Mouse (Mus musculus) stomach, postnatal 0 days (tissue): ENCODE measurements at regions not wholly inside any gene's neighbourhood (a gene's known extent, or its start where the extent isn't known, plus 50 kb on each side); places are given as distances from the start of the nearest gene placed in this dataset.

Experiments
- ATAC-seq: fragments of 200-750 bp; cut with Nextera tagmentation; 2 replicates; pipeline ENCODE4 v1.8.0; 2017; ENCODE audit not compliant: low FRiP score, low TSS enrichment
- DNase-seq: peaks from one replicate; pipeline ENCODE4 v3.0.0-alpha.2; 2016; ENCODE audit warnings: low spot score
- H3K27ac ChIP-seq: fragments of 300-500 bp; sonication (generic); replicated peaks from 2 replicates; pipeline ENCODE4 v1.5.1; 2014; ENCODE audit warnings: mild to moderate bottlenecking, control low read depth
- H3K27me3 ChIP-seq: fragments of 300-500 bp; sonication (generic); 2 replicates; pipeline ENCODE4 v1.6.1; 2014; ENCODE audit warnings: low read length; ENCODE audit not compliant: control insufficient read depth, insufficient read depth
- H3K36me3 ChIP-seq: fragments of 300-500 bp; sonication (generic); 2 replicates; pipeline ENCODE4 v1.6.1; 2014; ENCODE audit warnings: low read length, mixed read lengths; ENCODE audit not compliant: control insufficient read depth, insufficient read depth
- H3K4me1 ChIP-seq: fragments of 300-500 bp; sonication (generic); replicated peaks from 2 replicates; pipeline ENCODE4 v1.6.1; 2014; ENCODE audit warnings: antibody characterized with exemption; ENCODE audit not compliant: control insufficient read depth, insufficient read depth
- H3K4me2 ChIP-seq: fragments of 300-500 bp; sonication (generic); replicated peaks from 2 replicates; pipeline ENCODE4 v1.6.1; 2014; ENCODE audit warnings: low read depth, mild to moderate bottlenecking, control low read depth, moderate library complexity
- H3K4me3 ChIP-seq: fragments of 300-500 bp; sonication (generic); 2 replicates; pipeline ENCODE4 v1.5.1; 2014; ENCODE audit warnings: low read depth, low read length, control low read depth
- H3K9ac ChIP-seq: fragments of 300-500 bp; sonication (generic); 2 replicates; pipeline ENCODE4 v1.6.1; 2014; ENCODE audit warnings: mild to moderate bottlenecking, low read length, control low read depth, mixed read lengths
- H3K9me3 ChIP-seq: fragments of 300-500 bp; sonication (generic); 2 replicates; pipeline ENCODE4 v1.6.1; 2016; ENCODE audit warnings: low read length; ENCODE audit not compliant: control insufficient read depth
- CTCF ChIP-seq: IDR thresholded peaks from 2 replicates; pipeline ENCODE4 v1.5.1; 2016; ENCODE audit warnings: antibody characterized with exemption, low read depth, mild to moderate bottlenecking, moderate library complexity
- EP300 ChIP-seq: optimal IDR thresholded peaks from 2 replicates; pipeline ENCODE3; 2016; ENCODE audit warnings: antibody characterized with exemption
- WGBS: fragments of 180-500 bp; shearing (Covaris S2); extraction: QIAGEN DNeasy Blood & Tissue Kit; methylation state at CpG from one replicate; pipeline ENCODE4 v1.1.7; 2014; 5-methylcytosine and 5-hydroxymethylcytosine counted together

GRCm38 (mm10) chr11:117413133-117413532 is 71.0 kb upstream of the Gm11733 start:
- H3K4me3 ChIP-seq = no peak overlapping the region
- no peak overlapping the region for H3K9ac ChIP-seq
- no peaks in the 10 kb centered on the region for H3K36me3 ChIP-seq
- no peak for TF ChIP-seq EP300
- TF ChIP-seq CTCF = no peak
- ATAC-seq (no peak), DNase-seq (no peak)
- H3K27ac ChIP-seq = no peak overlapping the region
- H3K4me1 ChIP-seq = no peaks in the 10 kb centered on the region
- H3K27me3 ChIP-seq = no peaks in the 10 kb centered on the region
- 19% methylated on average over 7 of the region's 7 CpGs for WGBS
- H3K9me3 ChIP-seq = no peaks in the 10 kb centered on the region
- no peak overlapping the region for H3K4me2 ChIP-seq

DNA sequence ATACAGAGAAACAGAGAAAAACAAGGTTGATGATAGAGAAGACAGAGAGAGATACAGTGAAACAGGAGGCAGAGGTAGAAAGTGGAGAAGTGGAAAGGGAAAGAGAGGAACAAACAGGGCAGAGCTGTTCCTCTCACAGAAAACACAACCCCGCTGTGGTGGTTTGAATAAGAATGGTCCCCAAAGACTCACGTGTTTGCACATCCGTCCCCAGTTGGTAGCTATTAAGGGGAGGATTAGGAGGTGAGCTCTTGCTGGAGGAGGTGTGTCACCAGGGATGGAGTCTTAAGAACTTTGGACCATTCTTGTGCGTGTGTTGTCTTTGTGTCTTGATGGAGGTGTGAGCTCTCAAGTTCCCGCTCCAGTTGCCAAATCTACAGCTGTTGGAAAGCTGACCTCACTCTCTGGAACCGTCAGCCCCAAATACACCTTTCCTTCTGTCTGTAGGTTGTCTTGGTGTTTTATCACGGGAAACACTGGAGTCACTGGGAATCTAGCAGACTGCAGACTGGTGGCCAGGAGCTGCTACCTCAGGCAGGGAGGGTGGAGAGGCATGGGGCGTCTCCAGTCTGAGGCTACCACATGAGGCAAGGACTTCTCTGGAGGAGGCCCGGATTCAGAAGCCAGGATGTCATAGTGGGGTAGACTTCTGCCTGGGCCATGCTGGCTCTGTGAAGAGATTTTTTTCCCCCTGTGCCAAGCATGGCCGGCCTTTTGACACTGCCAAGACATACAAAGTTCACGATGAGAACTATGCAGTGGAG is 70.0 kb upstream of the Gm11733 start:
- H3K9me3 ChIP-seq = no peaks in the 10 kb centered on the region
- DNase-seq (no peak), ATAC-seq (no peak)
- no peak overlapping the region; the same call in 1 of the 2 replicates for H3K4me2 ChIP-seq
- no peak overlapping the region for H3K9ac ChIP-seq
- no peaks in the 10 kb centered on the region for H3K27me3 ChIP-seq
- H3K36me3 ChIP-seq = no peaks in the 10 kb centered on the region
- H3K27ac ChIP-seq = no peak overlapping the region
- H3K4me3 ChIP-seq = no peak overlapping the region
- 30% methylated on average over 11 of the region's 11 CpGs for WGBS
- TF ChIP-seq CTCF = no peak
- H3K4me1 ChIP-seq = no peaks in the 10 kb centered on the region

DNA sequence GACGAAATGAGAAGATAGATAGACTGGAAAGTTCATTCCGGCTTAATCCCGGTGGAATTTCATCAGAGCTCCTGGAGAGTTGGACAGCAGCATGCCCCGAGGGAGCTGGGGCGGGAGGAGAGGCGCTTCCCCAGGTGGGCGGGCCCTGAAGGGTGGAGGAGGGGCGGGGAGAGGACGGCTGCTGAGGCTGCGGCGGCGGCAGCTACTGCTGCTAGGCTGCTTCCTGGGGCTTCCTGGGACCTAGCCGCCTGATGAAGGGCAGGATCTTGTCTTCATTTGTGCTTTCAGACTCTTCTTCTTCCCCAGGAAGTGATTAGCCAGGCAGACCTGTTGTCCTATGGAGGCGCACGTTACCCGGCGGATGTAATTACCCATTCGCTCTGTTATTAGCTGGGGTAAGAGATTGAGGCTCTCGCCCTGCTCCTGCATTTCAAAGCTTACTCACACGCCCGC is 69.3 kb upstream of the Gm11733 start:
- TF ChIP-seq EP300 = no peak
- TF ChIP-seq CTCF = no peak
- H3K9ac ChIP-seq = no peak overlapping the region
- ATAC-seq = 0 out of 2 replicates have a peak, but pooled peaks have one; percentile 46

DNA sequence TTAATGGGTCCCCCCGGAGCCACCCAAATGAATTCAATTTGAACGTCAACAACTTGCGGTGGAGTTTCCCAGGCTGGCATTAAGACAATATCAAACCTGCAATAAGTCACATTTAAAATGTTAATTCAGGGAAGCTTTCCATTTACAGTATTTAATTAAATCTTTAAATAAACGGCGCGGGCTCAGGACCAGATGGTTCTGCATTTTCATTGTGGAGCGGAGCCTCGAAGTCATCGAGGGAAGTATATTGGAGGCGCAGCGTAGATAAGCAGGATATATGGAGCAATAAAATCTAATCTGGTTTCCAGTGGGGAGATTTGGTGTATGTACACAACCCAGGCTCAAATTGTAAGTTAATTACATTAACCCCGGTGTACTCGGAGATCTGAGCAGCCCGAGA is 68.7 kb upstream of the Gm11733 start:
- no peak for ATAC-seq
- 2% methylated on average over 14 of the region's 14 CpGs for WGBS

More for the DNA sequence above, 69.3 kb upstream of the Gm11733 start:
- peak; percentile 64 for DNase-seq
- no peaks in the 10 kb centered on the region for H3K9me3 ChIP-seq
- peak overlapping the region; percentile 56 for H3K4me2 ChIP-seq
- H3K4me1 ChIP-seq = no peaks in the 10 kb centered on the region
- H3K36me3 ChIP-seq = no peaks in the 10 kb centered on the region
- no peak overlapping the region for H3K27ac ChIP-seq
- H3K4me3 ChIP-seq = peak overlapping the region; percentile 33
- WGBS = under 1% methylated on average over 21 of the region's 21 CpGs
- H3K27me3 ChIP-seq = no peaks in the 10 kb centered on the region

GRCm38 (mm10) chr11:117415955-117416354 is 68.2 kb upstream of the Gm11733 start:
- Histone ChIP-seq H3K27me3 (no peaks in the 10 kb centered on the region), H3K9ac (no peak overlapping the region), H3K4me2 (no peak overlapping the region), H3K4me1 (no peaks in the 10 kb centered on the region), H3K9me3 (no peaks in the 10 kb centered on the region), H3K27ac (no peak overlapping the region), H3K4me3 (no peak overlapping the region), H3K36me3 (no peaks in the 10 kb centered on the region)
- peak; percentile 65 for DNase-seq
- ATAC-seq = no peak
- TF ChIP-seq EP300 = no peak
- TF ChIP-seq CTCF = no peak
- WGBS = 6% methylated on average over 13 of the region's 13 CpGs

More for the DNA sequence above, 68.7 kb upstream of the Gm11733 start:
- Histone ChIP-seq H3K9ac (no peak overlapping the region), H3K9me3 (no peaks in the 10 kb centered on the region), H3K4me3 (no peak overlapping the region), H3K36me3 (no peaks in the 10 kb centered on the region), H3K27ac (no peak overlapping the region), H3K27me3 (no peaks in the 10 kb centered on the region), H3K4me1 (no peaks in the 10 kb centered on the region), H3K4me2 (peak overlapping the region; percentile 56; the same call in 1 of the 2 replicates)
- DNase-seq = no peak
- TF ChIP-seq CTCF (no peak), EP300 (no peak)

DNA sequence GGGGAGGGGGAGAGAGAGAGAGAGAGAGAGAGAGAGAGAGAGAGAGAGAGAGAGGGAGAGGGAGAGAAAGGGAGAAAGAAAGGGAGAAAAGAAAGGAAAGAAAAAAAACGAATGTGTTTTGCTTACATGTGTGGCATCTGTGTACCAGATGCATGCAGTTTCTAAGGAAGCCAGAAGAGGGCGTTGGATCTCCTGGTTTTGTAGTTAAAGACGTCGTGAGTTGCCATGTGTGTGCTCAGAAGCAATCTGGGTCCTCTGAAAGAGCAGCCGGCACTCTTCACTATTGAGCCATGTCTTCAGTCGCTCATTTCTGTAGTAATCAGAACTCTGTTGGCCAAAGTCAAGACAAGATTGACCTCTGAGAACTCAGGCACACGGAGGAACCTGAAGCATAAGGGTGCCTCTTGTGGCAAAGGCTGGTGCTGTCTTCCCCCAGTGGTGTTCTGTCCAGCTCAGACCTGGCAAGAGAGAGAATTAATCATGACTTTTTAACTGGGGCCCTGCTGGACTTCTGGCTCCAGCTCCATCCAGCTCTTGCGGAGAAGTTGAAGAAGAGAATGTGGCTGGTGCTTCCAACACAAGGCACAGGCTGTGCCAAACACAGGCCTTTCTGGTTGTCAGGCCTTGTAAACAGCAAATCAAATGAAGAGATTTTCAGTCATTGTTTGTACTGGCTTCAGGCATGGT is 67.0 kb upstream of the Gm11733 start:
- H3K4me3 ChIP-seq = no peak overlapping the region
- no peak overlapping the region for H3K27ac ChIP-seq
- WGBS = 61% methylated on average over 8 of the region's 8 CpGs
- no peak overlapping the region for H3K9ac ChIP-seq
- H3K9me3 ChIP-seq = no peaks in the 10 kb centered on the region
- H3K4me1 ChIP-seq = no peaks in the 10 kb centered on the region
- TF ChIP-seq EP300 (no peak), CTCF (peak; percentile 38)
- H3K36me3 ChIP-seq = no peaks in the 10 kb centered on the region
- H3K27me3 ChIP-seq = no peaks in the 10 kb centered on the region
- no peak overlapping the region for H3K4me2 ChIP-seq
- ATAC-seq (no peak), DNase-seq (no peak)
